Mouse (Mus musculus) bone marrow macrophage, adult 2 months (primary cell): ENCODE results near the gene Zfp865.

Experiments used
- CTCF ChIP-seq: IDR thresholded peaks from 2 replicates; pipeline ENCODE4 v1.5.1; 2012; ENCODE audit warnings: low read depth, mild to moderate bottlenecking, low read length, moderate library complexity
- POLR2A ChIP-seq: IDR thresholded peaks from 2 replicates; pipeline ENCODE4 v1.6.1; 2012; ENCODE audit warnings: mild to moderate bottlenecking, low read depth, low read length, borderline replicate concordance

DNA sequence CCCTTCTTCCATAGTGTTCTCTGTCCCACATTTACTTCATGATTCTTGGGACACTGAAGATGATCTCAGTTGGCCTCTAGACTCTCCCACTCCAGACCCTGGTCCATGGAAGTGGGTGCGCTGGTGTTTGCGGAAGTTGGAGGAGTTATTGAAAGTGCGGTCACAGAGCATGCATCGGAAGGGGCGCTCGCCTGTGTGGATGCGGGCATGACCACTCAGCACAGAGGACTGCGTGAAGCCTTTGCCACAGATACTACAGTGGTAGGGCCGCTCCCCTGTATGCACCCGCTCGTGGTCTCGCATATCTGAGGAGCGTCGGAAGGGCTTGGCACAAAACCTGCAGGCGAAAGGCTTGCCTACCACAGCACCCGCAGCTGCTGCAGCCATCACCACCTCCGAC, 15.5 kb downstream of the Zfp865 start:
- TF ChIP-seq POLR2A (no peak), CTCF (no peak)
